Mouse (Mus musculus) Muller cell, postnatal 12 days (primary cell): ENCODE data around the gene Anln.

Source experiments
- DNase-seq: peaks from one replicate; pipeline ENCODE4 v3.0.0-alpha.2; 2015; ENCODE audit errors: inconsistent ontology term

Gene Anln

GRCm38 (mm10) chr9:22402976-22403375, 14.0 kb upstream of the Anln start:
- no peak for DNase-seq

GRCm38 (mm10) chr9:22402001-22402400, 13.0 kb upstream of the Anln start:
- DNase-seq = no peak

- peak; percentile 77 for DNase-seq
These were observed 10.0 kb upstream of the Anln start for GRCm38 (mm10) chr9:22399021-22399420.

- DNase-seq = no peak
These were observed 5.7 kb upstream of the Anln start for GRCm38 (mm10) chr9:22394725-22395124.

GRCm38 (mm10) chr9:22390390-22390789, 1.4 kb upstream of the Anln start:
- DNase-seq = peak; percentile 19

GRCm38 (mm10) chr9:22389736-22390245, 803 bp upstream of the Anln start:
- DNase-seq = no peak

GRCm38 (mm10) chr9:22388401-22388980, 497 bp downstream of the Anln start:
- peak; percentile 66 for DNase-seq

GRCm38 (mm10) chr9:22387901-22388300, 1.1 kb downstream of the Anln start:
- no peak for DNase-seq

GRCm38 (mm10) chr9:22385890-22386289, 3.1 kb downstream of the Anln start:
- DNase-seq = peak; percentile 97

GRCm38 (mm10) chr9:22376086-22376485, 12.9 kb downstream of the Anln start:
- no peak for DNase-seq

GRCm38 (mm10) chr9:22372760-22373159, 16.2 kb downstream of the Anln start:
- DNase-seq = no peak

- peak; percentile 67 for DNase-seq
These were observed 21.0 kb downstream of the Anln start for GRCm38 (mm10) chr9:22368030-22368429.

- no peak for DNase-seq
These were observed 22.4 kb downstream of the Anln start for GRCm38 (mm10) chr9:22366621-22367020.

- no peak for DNase-seq
These were observed 22.8 kb downstream of the Anln start for GRCm38 (mm10) chr9:22366221-22366620.

- no peak for DNase-seq
These were observed 28.1 kb downstream of the Anln start for GRCm38 (mm10) chr9:22360916-22361315.

- DNase-seq = no peak
These were observed 33.1 kb downstream of the Anln start for GRCm38 (mm10) chr9:22355919-22356318.

GRCm38 (mm10) chr9:22353901-22354300, 35.1 kb downstream of the Anln start:
- DNase-seq = no peak

GRCm38 (mm10) chr9:22353465-22353864, 35.5 kb downstream of the Anln start:
- no peak for DNase-seq

- DNase-seq = no peak
These were observed 48.7 kb downstream of the Anln start for GRCm38 (mm10) chr9:22340331-22340730.

GRCm38 (mm10) chr9:22337217-22337616, 51.8 kb downstream of the Anln start:
- DNase-seq = no peak

GRCm38 (mm10) chr9:22327475-22328387, 61.3 kb downstream of the Anln start:
- peak; percentile 84 for DNase-seq

GRCm38 (mm10) chr9:22327099-22327474, 61.9 kb downstream of the Anln start:
- no peak for DNase-seq

- DNase-seq = no peak
These were observed 64.4 kb downstream of the Anln start for GRCm38 (mm10) chr9:22324579-22324978.
